31 mouse cellular contexts compared by ENCODE assay signal in the genomic region with DNA sequence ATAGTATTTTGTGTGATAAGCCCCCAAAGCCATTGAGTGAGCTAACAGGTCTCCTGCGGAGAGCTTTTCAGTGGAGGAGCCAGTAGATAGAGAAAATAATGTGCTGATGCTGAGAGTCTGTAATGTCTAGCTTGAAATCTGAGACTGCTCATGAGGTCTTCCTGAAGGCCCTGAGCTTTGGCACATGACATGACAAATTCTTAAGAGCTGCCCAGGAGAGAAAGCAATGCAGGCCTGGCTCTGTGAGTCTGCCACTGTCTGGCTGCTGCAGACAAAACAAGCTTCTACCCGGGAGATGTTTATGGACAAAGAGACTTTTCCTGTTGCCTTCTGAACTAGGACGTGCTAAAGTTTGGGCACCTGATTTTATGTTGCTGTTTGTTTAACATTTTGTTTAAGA. TPM values are rescaled to one million over a fixed set of nuclear protein-coding genes. Genes with fewer than 3 reads are reported as not detected.
DNase-seq lines count a peak whose midpoint lies in the region; ATAC-seq and TF ChIP-seq lines count a peak whose summit lies in the region.
"Had no signal": no experiment of that assay in that cellular context is flagged by ENCODE, and none has a peak within 500 bp of the region (broad histone marks: within the 10 kb centered on the region; RNA-seq: fewer than 3 reads in every experiment).

No protein-coding gene starts in this region.

- intact Hi-C loops in heart, adult 2 months (cut with DNase I) = no loop called here

- no peak for TF ChIP-seq CTCF in heart, adult 2 months (IDR thresholded peaks at IDR 0.05)
- TF ChIP-seq CTCF in brain, embryonic 14.5 days (IDR thresholded peaks at IDR 0.05; ENCODE audit: borderline replicate concordance, extremely low read depth, insufficient read depth, insufficient read length) = no peak

- TF ChIP-seq EP300 in heart, adult 2 months (IDR thresholded peaks at IDR 0.05; ENCODE audit: insufficient read depth, low read depth, low read length) = no peak

- H3K9me3 ChIP-seq in heart, embryonic 14.5 days (ENCODE audit: control insufficient read depth, low read length) = no peaks in the 10 kb centered on the region
- H3K9me3 ChIP-seq: embryonic facial prominence, embryonic 15.5 days; forebrain, embryonic 13.5 days; hindbrain, embryonic 10.5 days; hindbrain, embryonic 15.5 days; limb, embryonic 13.5 days; lung, embryonic 15.5 days; megakaryocyte, embryonic 14.5 days; midbrain, embryonic 12.5 days; neural tube, embryonic 13.5 days had no signal

- ATAC-seq in heart, embryonic 14.5 days (ENCODE audit: insufficient number of reproducible peaks, insufficient read depth, low FRiP score, low read depth) = no peak
- ATAC-seq: forebrain, embryonic 13.5 days; inflammation-experienced regulatory T-cells, adult 6 months; Patski had no signal

- WGBS in heart, embryonic 14.5 days = 21% methylated on average over 3 of the region's 3 CpGs
- WGBS in heart, adult 2 months = 46% methylated on average over 3 of the region's 3 CpGs

- H3K27me3 ChIP-seq in heart, embryonic 14.5 days (ENCODE audit: control insufficient read depth, insufficient read depth, low read length) = no peaks in the 10 kb centered on the region
- no peaks in the 10 kb centered on the region for H3K27me3 ChIP-seq in heart, adult 2 months (ENCODE audit: control insufficient read depth, insufficient read depth, low read length)
- H3K27me3 ChIP-seq: CH12.LX; embryonic facial prominence, embryonic 15.5 days; forebrain, embryonic 13.5 days; hindbrain, embryonic 15.5 days; lung, embryonic 15.5 days; midbrain, embryonic 12.5 days; neural tube, embryonic 13.5 days; Patski had no signal

- TF ChIP-seq POLR2A in heart, adult 2 months (IDR thresholded peaks at IDR 0.05; ENCODE audit: insufficient read depth, low read depth, low read length) = no peak
- no peak for TF ChIP-seq POLR2A in brain, embryonic 14.5 days (IDR thresholded peaks at IDR 0.05; ENCODE audit: borderline replicate concordance, extremely low read depth, insufficient read depth, insufficient read length, poor library complexity, severe bottlenecking)

- H3K4me3 ChIP-seq in heart, embryonic 14.5 days (ENCODE audit: control insufficient read depth in 1 of 2, insufficient read depth in 1 of 2, low read depth in 1 of 2, low read length in 2 of 2) = no peak overlapping the region
- H3K4me3 ChIP-seq in heart, adult 2 months = no peak overlapping the region
- H3K4me3 ChIP-seq: embryonic facial prominence, embryonic 15.5 days; forebrain, embryonic 13.5 days; hindbrain, embryonic 10.5 days; hindbrain, embryonic 15.5 days; limb, embryonic 13.5 days; lung, embryonic 15.5 days; megakaryocyte, embryonic 14.5 days; midbrain, embryonic 12.5 days; myocyte; neural tube, embryonic 13.5 days had no signal

- H3K27ac ChIP-seq in heart, embryonic 14.5 days (replicated peaks in 1 of 2; ENCODE audit: control insufficient read depth in 1 of 2, insufficient read depth in 1 of 2, low read depth in 2 of 2, low read length in 2 of 2) = peak overlapping the region; percentile 4 to 61; a peak in 2 of 4 replicates
- H3K27ac ChIP-seq in heart, adult 2 months = no peak overlapping the region
- H3K27ac ChIP-seq: embryonic facial prominence, embryonic 15.5 days; forebrain, embryonic 13.5 days; hindbrain, embryonic 10.5 days; hindbrain, embryonic 15.5 days; limb, embryonic 13.5 days; lung, embryonic 15.5 days; midbrain, embryonic 12.5 days; neural tube, embryonic 13.5 days had no signal

- peaks cover 14 to 26% of the 10 kb centered on the region in 2 experiments for H3K4me1 ChIP-seq in heart, embryonic 14.5 days (ENCODE audit: control insufficient read depth in 2 of 2, insufficient read depth in 2 of 2, low read length in 2 of 2)
- H3K4me1 ChIP-seq in heart, adult 2 months (ENCODE audit: control insufficient read depth, insufficient read depth, low read length) = no peaks in the 10 kb centered on the region
- H3K4me1 ChIP-seq: lung, embryonic 15.5 days had no signal

- no peaks in the 10 kb centered on the region for H3K36me3 ChIP-seq in heart, embryonic 14.5 days (ENCODE audit: control insufficient read depth, insufficient read depth, low read length)
- no peaks in the 10 kb centered on the region for H3K36me3 ChIP-seq in heart, adult 2 months (ENCODE audit: control insufficient read depth, insufficient read depth, low read length)
- H3K36me3 ChIP-seq: embryonic facial prominence, embryonic 15.5 days; hindbrain, embryonic 10.5 days; hindbrain, embryonic 15.5 days; limb, embryonic 13.5 days; lung, embryonic 15.5 days; midbrain, embryonic 12.5 days; neural tube, embryonic 13.5 days had no signal

- 0 out of 2 replicates have a peak overlapping the region, but pooled peaks have one; percentile 34 for H3K9ac ChIP-seq in heart, embryonic 14.5 days (ENCODE audit: low read length)
- no peak overlapping the region for H3K9ac ChIP-seq in heart, adult 2 months (ENCODE audit: low read depth, low read length)
- H3K9ac ChIP-seq: embryonic facial prominence, embryonic 15.5 days; forebrain, embryonic 13.5 days; hindbrain, embryonic 15.5 days; limb, embryonic 13.5 days; lung, embryonic 15.5 days; midbrain, embryonic 12.5 days; neural tube, embryonic 13.5 days had no signal

- no peak for DNase-seq in heart, adult 2 months
- peak; percentile 29 for DNase-seq in ovary, postnatal 36 days (ENCODE audit: low spot score)
- no peak for DNase-seq in ovary, postnatal 10 days (ENCODE audit: low spot score)
- DNase-seq in brain, embryonic 14.5 days (ENCODE audit: low read depth) = peak; percentile 6
- DNase-seq in neural tube, embryonic 10.5 days (ENCODE audit: extremely low spot score, low spot score) = no peak
- no peak for DNase-seq in layer of hippocampus, postnatal 14 days (ENCODE audit: low spot score in 2 of 2)
- DNase-seq: adrenal gland, postnatal 25 days; cerebellum, adult 2 months; cerebellum, postnatal 14 days; gastrocnemius, postnatal 36 days; heart, postnatal 10 days; kidney, adult 11 months; kidney, postnatal 14 days; layer of hippocampus, adult 9-11 months; right cerebral cortex, postnatal 4 days; thymus, postnatal 4 days had no signal

- no peaks in the 10 kb centered on the region for H3K79me2 ChIP-seq in heart, adult 2 months (replicated peaks; ENCODE audit: control insufficient read depth, insufficient read depth, low read length)

- 0 out of 2 replicates have a peak overlapping the region, but pooled peaks have one; percentile 6 for H3K4me2 ChIP-seq in heart, embryonic 14.5 days (ENCODE audit: low read length)
- H3K4me2 ChIP-seq: embryonic facial prominence, embryonic 15.5 days; forebrain, embryonic 13.5 days; hindbrain, embryonic 15.5 days; limb, embryonic 13.5 days; liver, embryonic 11.5 days; lung, embryonic 15.5 days; midbrain, embryonic 12.5 days; neural tube, embryonic 13.5 days had no signal

RNA-seq across cellular contexts. Expression of gene Ccdc89, which starts 36.6 kb away (rescaled TPM):
- 0.70 and 1.1 TPM in 2 replicates for polyA plus RNA-seq in heart, embryonic 14.5 days (2014; fragmentation: Nextera tagmentation; extraction: Ambion mirVana)
- under 1 TPM in 1 of 2 experiments, not detected in 1; 0.16 TPM for total RNA-seq in heart, adult 2 months (2021)
- 0.15 and 0.18 TPM in 2 replicates for polyA plus RNA-seq in heart, adult 2 months (2012; rRNA removed)
- polyA plus RNA-seq in brain, embryonic 14.5 days (2012; rRNA removed) = 1.1 and 1.5 TPM in 2 replicates
- total RNA-seq in layer of hippocampus, postnatal 14 days (2021) = under 1 TPM; 0.83 to 0.97 TPM
- total RNA-seq: CH12.LX; gastrocnemius, postnatal 36 days had no signal
- polyA plus RNA-seq: inflammation-experienced regulatory T-cells, adult 6 months had no signal

RNA-seq across cellular contexts. Expression of gene Crebzf, which starts 52.8 kb away (rescaled TPM):
- 28.7 and 31.2 TPM in 2 replicates for polyA plus RNA-seq in heart, embryonic 14.5 days (2014; fragmentation: Nextera tagmentation; extraction: Ambion mirVana)
- total RNA-seq in heart, adult 2 months (2021) = 10 to 100 TPM; 18.0 to 20.4 TPM
- 12.3 and 17.5 TPM in 2 replicates for polyA plus RNA-seq in heart, adult 2 months (2012; rRNA removed)
- 123 and 174 TPM in 2 replicates for polyA plus RNA-seq in brain, embryonic 14.5 days (2012; rRNA removed)
- 10 to 100 TPM; 70.6 to 83.1 TPM for total RNA-seq in layer of hippocampus, postnatal 14 days (2021)

Comparison
In these comparisons a context has a peak if more than half of its experiments do, and no peak if none do; other contexts are left out.
1. DNase-seq: peak in ovary, postnatal 36 days (single experiment) and brain, embryonic 14.5 days (single experiment); none in heart, adult 2 months (0 of 2), ovary, postnatal 10 days (single experiment), neural tube, embryonic 10.5 days (single experiment) and layer of hippocampus, postnatal 14 days (0 of 2).